Mouse (Mus musculus) ZHBTc4 (cell line): ENCODE measurements around the gene Sstr4.
A peak's percentile ranks its signal among the peaks of the same experiment; 100 is the strongest.

Experiments
- DNase-seq: peaks from one replicate; pipeline ENCODE4 v3.0.0-alpha.2; 2011; ENCODE audit warnings: low read depth, low spot score

The Sstr4 gene

DNA sequence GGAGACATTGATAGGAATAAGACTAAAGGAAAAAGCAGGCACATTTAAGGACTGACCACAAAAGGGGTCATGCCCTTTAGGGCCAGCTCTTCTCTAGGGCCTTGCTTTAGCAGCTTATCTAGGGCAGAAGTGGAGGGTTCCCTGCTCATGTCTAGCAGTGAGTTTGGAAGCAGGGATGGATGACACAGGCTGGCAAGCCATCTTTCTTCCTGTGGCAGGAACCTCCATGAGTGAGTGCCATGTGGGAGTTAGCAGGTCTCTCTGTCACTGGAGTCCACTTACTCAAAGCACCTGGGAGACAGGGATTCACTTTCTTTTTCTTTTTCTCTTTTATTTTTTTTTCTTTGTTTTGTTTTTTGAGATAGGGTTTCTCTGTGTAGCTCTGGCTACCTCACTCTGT is 1.3 kb upstream of the Sstr4 start:
- DNase-seq, result no peak

DNA sequence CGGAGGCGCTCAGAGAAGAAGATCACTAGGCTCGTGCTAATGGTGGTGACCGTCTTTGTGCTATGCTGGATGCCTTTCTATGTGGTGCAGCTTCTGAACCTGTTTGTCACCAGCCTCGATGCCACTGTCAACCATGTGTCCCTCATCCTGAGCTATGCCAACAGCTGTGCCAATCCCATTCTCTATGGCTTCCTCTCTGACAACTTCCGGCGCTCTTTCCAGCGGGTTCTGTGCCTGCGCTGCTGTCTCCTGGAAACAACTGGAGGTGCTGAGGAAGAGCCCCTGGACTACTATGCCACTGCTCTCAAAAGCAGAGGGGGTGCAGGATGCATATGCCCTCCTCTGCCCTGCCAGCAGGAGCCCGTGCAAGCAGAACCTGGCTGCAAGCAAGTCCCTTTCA is 1.1 kb downstream of the Sstr4 start:
- DNase-seq, result no peak

DNA sequence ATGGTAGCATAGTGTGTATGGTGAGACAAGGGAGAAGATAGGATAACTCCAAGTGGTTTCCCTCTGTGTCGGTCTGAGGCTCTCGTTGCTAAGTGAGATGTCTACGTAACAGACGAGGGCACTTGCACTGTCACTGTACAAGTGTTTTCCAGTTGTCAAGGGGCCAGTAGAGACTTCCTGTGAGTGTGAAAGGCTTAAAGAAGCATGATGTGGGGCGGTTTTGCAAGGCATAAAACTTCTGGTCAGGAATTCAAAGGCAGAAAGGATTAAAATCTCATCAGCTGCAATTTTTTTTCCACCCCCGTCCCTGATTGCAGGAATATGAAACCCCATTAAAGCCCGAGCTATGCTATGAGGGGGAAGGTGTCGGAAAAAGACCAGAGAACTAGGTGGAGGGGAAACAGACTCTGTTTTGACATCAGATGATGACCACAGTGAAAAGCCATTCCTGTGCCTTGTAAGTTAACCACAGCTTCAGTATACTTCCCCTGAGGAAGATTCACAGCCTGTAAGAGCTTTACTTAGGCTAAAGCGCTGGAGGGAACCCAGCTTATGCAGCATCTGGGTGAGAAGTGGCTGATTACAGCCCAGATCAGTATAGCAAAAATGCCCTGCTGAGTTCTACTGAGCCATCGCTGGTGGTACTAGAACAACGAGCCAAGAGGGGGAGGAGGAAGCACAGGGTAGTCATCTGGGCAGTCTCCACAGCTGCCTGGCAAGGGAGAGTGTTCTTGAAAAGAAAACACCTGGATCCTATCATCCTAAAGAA is 2.1 kb downstream of the Sstr4 start:
- DNase-seq, result no peak

DNA sequence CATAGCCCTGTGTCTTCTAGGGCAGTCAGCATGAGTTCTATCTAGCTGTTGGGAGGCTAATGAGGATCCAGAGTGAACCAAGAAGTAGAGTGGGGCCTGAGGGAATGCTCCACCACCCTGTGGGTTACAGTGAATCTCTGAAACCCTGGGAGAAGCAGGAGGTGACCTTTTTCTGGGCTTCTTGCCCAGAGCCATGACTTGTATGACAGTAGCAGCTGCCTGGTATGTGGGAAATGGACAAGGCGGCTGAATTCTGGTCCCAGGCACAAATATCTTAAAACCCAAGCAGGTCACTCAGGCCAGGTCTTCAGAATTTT is 2.6 kb downstream of the Sstr4 start:
- DNase-seq, result no peak

DNA sequence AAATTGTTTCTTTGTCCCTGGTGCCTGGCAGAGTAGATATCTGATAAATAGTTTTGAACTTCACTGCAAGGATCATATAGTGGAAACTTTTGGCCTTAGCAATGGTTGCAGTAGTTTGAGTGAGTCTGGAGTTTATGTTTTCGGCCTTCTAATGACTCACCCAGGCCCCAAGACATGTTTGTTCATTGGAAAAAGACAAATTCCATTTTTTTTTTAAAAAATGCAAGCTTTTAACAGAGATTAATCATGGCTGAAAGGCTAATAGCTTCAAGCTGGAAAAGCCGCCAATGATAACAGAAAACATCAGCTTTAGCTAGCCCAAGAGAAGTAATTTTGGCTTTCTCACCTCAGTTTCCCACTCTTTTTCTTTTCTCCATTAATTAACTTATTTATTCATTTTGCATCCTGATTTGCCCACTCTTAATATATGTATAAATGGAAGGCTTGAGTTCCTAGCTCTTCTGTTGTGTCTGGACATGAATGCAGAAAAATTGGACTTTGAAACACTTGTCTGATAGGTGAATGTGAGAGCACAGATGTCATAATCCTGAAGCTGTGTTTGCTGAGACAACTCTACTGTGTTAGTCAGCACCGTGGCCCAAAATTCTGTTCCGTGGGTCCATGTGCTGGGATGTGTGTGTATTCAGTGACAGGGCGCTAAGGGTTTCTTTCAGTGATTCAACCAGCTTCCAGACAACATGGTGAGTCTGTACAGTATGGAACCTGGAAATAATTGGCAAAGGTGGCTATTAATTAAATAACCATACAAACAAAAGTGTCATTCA is 3.9 kb downstream of the Sstr4 start:
- DNase-seq, result no peak

DNA sequence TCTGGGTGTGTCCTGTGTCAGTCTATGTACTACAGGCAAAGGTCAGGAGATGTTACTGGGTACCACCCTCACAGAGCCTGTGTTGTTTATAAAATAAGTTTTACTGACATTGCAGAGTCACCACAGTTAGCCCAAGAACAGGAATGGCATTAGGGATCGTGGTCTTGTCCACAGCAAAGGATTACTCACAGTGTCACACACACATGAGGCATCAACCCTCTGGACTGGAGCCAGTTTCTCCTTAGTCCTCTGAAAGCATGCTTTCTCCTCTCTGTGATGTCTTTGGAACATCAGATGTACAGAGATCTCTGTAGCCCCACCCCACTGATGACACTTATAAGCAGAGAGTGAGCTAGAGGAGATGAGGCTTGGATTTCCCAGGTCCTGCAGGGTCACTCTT is 7.1 kb downstream of the Sstr4 start:
- DNase-seq, result no peak

DNA sequence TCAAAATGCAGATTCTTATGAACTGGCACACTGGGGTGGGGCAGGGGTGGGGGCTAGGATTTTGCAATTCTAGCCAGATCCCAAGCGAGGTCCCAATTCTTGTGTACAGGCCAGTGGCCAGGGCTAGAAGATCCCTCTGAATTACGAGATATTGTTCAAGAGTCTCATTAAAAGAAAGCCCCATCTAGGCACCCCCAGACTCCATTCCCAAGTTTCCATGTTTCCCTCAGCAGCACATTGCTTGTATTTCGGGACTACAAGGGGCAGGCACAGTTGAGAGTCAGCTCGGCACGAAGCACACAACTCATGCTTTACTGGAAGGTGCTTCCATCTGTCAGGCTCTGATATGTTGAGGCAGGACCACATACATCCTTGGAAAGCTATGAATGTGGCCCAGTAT is 9.8 kb downstream of the Sstr4 start:
- DNase-seq, result no peak

DNA sequence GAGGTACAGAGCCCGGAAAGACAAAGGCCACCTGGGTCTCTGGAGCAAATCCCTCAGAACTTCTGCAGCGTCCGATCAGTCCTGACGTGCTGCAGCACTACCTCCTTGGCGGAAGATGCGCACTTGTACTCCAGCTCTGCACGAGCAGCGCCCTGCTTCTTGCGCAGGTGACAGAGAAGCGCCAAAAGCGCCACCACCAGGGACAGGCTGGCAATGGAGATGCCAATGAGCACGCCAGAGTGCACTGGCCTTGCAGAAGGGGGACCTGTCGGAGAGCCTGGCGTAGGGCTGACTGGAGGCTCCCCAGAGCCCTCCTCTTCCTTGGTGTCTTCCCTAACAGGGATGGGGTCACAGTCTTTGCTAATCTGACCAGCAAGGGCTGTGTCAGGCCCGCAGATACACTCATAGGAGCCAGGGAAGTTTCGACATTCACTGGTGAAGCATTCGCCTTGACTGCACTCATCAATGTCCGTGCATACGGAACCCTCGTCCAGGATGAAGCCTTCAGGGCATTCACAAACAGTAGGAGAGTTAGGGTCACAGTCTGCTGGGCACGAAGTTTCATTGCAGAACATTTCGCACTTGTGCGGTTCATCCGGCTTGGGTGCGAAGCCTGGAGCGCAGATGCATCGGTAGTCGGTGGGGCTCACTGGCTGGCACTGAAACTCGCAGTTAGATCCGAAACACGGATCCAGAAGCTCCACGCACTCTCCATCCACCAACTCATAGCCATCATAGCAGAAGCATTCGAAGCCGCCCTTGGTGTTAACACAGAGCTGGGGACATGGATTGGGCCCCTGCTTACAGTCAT is 11.2 kb downstream of the Sstr4 start:
- peak; percentile 60 for DNase-seq

DNA sequence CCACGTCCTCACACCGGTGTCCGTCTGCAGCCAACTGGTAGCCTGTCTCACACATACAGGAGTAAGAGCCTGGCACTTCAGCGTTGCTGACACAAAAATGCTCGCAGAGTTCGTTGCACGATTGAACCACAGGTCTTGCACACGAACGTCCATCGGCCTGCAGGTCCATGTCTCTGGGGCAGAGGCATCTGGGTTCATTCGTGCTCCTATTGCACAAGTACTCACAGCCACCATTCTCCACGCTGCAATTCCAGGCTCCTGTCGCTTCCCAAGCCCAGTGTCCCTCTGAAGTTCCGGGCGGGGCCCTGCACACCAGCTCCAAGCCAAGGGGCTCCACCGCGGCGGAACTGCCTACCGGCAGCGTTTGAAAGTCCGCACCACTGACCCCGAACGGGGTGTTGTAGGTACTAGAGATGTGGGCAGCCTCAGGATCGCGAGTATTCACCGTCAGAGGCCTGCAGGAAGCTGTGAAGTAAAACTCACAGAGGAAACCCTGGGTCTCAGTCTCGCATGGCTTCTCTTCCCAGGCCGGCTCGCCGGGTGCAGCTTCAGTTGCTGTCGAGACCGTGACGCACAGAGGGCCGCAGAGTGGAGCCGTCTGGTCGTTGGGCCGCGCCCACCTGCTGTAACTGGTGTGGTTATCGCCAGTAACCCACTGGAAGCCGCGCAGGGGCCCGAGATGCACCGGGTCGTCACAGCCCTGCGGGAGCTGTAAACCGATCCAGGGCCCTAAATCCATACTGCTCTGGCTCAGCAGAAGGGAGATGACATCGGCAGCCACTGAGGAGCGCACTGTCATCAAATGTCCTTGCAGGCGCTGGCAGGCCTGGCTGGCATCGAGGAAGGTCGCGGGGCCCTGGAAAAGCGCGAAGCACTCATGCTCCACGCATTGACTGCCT is 12.1 kb downstream of the Sstr4 start:
- DNase-seq, result peak; percentile 67

DNA sequence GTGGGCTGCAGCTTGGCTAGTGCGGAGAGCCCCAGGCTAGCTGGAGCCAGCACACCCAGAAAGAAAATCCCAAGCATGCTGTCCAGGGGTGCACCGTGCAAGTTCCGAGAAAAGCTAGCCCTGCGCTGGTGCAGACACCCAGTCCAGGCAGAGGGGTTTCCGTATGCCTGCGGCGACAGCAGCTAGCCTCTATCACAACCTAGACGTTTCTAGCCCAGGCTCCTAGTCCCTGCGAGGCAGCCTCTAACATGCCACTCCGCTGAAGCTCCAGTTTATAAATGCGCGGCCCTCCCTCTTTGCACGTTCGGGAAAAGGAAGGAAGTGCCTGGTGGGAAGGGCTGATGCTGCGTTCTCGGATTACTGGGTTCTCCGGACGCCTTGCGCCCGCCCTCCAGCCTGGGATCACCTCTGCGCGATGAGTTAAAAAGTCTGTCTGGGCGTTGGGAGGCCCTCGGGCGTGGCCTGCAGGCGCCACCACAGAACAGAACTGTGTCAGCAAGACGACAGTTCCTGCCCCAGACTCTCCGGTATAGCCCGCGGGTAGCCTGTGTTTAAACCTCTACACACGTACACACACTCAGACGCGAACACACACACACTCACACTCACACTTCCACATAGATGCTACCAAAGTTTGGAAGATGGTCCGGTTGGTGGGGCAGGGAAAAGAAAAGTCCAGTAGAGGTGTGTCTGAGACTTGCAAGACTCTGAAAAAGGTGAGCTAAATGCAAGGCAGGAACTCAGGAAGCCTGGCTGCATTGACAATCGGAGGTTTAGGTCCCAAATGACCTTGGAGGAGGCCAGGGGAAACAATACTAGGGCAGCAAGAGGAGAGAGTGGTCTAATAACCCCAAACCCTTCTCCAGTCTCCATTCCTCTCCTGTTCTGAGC is 13.0 kb downstream of the Sstr4 start, which contains the start of gene Thbd:
TSS of gene Thbd (minus strand) at position 319 of the 891 bp plus-strand sequence.
- peak; percentile 80 for DNase-seq

DNA sequence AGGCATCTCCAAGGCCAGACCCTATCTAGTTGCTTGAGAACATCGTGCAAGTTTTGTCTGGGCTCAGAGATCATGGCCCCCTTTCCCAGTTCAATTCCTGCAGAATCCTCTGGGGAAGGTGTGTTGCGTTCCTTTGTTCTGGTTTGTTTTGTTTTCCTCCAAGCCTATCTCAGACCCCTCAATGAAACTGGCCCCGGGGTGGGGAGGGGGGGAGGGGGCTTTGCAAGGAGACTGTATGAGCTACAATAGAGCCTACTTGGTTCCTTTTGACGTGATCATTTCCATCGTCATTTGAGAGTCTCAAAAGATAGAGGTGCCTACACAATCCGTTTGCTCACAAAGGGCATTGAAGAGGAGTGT is 13.6 kb downstream of the Sstr4 start:
- peak; percentile 40 for DNase-seq

DNA sequence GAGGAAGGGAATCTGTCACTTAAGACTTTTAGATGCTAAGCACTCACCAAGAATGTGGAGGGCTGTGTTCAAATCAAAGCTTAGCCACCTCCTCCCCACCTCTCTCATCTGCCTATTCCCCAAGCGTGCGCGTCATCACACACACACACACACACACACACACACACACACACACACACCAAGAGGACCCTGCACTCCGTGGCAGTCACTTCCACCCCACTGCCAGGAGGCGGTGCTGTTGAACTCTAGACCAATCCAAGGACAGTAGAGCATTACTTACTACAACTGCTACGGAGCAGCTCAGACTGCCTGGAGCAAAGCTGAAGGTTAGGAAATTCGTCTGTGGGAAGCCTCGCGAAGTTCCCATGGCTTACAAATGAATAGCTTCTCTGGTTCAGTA is 14.0 kb downstream of the Sstr4 start:
- DNase-seq, result peak; percentile 53

DNA sequence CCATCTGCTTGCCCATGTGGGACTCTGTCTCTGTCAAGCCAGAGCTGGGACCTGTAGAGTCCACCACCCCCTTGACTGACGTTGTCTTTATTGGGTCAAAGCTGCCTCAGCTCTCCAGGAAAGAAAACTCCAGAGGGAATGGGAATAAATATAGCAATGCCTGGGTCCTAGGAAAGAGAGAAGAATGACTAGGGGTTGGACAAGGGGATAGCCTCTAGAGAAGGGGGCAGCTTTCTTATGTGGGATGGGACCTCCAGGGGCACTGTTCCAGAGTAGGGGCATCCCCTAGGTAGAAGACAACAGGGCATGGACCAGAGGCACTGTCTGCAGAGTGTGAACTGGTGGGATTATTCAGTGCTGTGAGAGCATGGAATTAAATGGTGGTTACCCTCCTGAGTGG is 14.7 kb downstream of the Sstr4 start:
- DNase-seq, result no peak

DNA sequence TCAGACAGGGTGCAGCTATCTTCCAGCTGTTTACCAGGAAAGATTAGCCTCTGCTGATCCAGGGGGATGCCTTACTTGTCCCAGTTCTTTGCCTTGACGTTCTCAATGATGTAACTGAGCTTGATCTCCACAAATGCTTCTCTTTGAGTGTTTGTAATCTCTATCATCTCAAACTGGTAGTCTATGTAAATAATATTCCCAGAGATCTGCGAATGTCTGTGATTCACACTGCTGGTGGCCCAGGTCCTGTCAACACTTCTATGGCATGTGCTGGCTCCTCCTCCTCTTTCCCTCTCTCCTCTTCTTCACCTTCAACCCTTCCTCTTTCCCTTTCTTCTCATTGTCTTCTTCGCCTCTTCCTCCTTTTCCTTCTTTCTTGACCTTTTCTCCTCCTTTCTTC is 24.0 kb downstream of the Sstr4 start:
- DNase-seq, result no peak

DNA sequence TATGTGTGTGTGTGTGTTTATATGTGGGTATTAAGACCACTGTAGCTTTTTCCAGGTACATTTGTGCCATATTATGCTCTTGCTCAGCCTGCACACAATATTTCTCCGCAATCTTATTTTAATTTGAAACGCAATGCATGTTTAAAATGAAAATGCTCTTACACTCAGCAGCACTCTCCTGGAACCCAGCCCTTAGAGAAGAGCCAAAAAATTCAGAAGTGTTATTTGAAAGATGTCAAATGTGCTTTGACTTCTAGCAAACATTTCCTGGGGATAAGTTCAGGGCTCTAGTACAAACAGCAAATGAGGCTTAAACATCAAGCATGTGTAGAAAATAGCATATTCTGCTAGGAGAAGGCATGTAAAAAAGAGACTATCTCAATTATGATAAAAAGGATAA is 24.6 kb downstream of the Sstr4 start:
- DNase-seq, result no peak

DNA sequence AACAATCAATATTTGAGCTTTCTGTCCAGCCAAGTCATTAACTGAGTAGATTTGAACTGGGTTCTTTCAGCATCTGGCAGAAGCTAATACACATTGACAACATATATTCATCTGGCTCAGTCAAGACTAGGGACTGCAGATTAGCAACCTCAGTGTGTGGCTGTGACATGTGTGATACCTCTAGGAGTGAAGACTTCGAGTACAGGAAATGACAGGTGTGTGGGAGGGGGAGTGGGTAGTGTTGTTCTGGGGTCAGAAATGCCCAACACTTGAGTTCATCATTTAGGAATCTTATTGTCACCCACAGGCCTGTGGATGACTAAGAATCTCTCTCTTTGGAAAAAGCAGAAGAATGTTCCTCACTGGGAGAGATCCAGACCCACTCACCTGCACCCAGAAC is 26.0 kb downstream of the Sstr4 start:
- no peak for DNase-seq

DNA sequence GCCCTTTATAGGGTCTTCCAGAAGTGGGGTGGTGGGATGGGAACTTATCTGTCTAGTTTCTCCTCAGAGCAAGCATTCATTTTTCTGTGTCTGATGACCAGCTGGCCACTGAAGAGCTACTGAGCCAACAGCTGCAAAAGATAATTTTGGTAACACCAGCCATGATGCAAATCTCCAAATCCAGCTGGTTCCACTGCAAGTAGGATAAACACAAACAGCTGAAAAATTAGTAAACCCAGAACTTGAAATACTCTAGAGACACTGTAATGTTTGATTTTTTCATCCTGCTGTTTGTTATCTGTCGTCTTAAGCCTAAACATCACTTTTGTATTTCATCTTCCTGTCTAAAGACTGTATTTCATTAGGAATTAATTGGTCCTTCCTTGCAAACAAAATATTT is 26.6 kb downstream of the Sstr4 start:
- DNase-seq, result no peak

DNA sequence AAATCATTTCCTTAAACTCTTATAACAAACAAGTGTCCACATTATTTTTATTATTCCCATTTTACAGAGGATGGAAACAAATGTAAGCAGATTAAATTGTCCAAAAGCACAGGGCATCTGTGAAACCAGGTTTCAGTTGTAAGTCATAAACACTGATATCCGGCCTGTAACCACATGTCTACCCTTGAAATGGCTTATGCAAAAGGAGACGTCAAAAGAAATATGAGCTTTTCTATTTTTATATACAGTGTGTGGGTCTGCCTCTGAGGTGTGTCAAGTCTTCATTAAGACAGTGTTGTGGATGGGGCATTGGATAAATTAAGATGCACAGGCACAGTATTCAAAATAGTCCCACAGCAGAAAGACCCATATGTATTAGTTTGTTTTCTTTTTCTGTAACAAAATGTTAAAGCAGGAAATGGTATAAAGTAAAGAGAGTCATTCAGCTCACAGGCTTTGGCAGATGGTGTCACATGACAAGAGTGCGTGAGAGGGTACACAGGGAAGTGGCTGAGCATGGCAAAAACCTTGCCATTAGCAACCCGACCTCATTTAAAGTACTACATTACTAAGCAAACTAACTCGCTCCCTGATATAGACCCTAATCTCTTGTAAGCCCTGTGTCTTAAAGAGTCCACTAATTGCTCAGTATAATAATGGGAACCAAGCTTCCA is 30.7 kb downstream of the Sstr4 start:
- no peak for DNase-seq

DNA sequence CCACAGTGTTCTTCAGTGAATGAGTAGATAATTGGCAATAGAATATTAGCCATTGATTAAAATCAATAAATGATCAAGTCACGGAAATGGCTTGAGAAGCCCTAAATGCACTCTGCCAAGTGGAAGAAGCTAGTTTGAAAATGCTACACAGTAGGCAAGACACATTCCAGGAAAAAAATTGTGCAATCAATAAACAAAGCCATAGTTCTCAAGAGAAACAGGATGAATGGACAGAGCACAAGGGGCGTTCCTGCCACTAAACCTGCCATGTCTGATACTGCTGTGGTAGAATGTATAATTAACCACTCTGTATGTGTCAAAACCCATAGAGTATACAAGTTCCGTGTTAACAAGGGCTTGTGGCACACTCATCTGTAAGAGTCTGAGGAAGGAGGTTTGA is 32.4 kb downstream of the Sstr4 start:
- DNase-seq, result no peak

DNA sequence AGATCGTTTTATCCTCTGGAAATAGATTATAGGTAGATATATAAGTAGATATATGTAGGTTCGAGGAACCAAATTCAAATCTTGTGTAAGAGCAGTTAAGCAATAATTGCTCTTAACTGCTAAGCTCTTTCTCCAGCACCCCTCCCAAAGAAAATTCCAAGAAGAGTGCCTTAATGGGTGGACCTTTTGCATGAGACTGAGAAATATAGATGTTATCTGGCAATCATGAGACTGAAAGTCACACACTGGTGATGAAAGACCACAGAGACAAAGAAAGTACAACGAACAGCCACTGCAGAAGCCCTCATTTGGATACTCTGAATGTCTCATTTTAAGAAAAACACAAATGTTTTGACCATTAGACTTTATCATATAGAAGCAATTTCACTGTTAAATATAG is 33.4 kb downstream of the Sstr4 start:
- DNase-seq, result no peak
